Mouse (Mus musculus) G1E-ER4 (cell line): ENCODE results near the gene Tmem235. TPM values are rescaled to one million over a fixed set of nuclear protein-coding genes. Genes with fewer than 3 reads are reported as not detected.

ENCODE experiments used
- GATA1 ChIP-seq: IDR thresholded peaks from one replicate; pipeline ENCODE4 v1.8.0; 2012; ENCODE audit warnings: low read length, inconsistent platforms
- polyA plus RNA-seq: library from polyadenylated mRNA; stranded (reverse); fragments of >175 nt; gene quantifications from 2 replicates; pipeline ENCODE4 v1.2.3, GENCODE M21; 2012

The Tmem235 gene
- polyA plus RNA-seq, 1 experiment = not detected

DNA sequence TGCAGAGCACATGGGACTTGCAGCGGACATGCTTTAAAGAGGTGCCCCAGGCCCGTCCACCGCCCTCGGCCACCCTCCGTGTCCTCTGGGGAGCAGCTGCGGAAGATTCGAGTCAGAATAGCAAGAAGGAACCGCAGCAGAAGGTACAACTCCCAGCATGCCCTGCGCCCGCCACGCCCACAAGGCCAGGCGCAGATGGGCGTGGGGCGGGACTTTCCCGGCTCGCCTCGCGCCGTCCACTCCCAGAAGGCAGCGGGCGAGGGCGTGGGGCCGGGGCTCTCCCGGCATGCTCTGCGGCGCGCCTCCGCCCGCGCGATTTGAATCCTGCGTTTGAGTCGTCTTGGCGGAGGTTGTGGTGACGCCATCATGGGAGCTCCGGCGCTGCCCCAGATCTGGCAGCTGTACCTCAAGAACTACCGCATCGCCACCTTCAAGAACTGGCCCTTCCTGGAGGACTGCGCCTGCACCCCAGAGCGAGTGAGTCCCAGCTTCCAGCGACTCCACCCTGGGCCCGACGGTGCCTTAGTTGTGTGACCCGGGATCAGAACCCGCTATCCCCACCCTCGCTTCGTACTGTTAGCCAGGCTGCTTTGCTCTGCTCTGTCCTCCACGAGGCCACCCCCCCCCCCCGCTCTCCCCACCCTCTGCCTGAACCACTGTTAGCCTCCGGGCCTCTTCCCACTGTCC lies 11.4 kb upstream of the Tmem235 start, which contains the start of gene Birc5:
Birc5 (plus strand) TSS at position 267 of the 687 bp plus-strand sequence.
- TF ChIP-seq GATA1 = no peak

DNA sequence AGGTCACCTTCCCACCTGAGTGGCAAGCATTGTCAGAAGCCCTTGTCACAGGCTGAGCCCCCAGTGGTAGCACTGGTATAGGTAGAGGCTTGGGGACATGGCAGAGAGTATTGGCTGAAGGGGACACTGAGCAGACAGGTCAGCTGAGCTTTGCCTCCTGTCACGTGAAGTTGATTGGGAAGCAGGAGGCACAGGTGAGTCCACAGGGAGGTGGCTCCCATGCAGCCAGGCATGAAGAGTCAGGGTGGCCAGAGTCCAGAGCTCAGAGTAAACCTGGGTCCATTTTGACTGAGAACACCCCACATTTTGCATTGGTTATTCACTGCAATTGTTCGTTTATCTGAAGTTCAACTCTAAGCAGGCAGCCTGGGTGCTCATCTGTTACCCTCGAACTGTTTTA lies 7.7 kb upstream of the Tmem235 start:
- TF ChIP-seq GATA1 = no peak

DNA sequence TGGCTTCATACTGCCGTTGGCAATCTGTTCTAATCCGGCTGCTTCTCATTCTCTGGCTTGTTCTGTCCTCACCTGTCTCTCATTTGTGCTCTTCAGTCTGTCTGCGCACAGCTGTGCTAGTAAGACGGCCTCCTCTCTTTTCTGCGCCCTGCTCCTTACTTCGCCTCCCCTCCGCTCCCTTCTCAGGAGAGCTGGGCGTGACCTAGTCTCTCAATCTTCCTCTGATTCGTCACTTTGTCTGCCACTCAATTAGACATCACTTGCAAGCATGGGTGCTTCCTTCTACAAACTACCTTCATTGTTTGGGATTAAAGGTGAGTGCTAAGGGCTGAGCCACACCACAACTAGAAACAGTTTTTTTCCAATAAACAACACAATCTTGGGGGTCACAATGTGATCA lies 6.3 kb upstream of the Tmem235 start:
- no peak for TF ChIP-seq GATA1

DNA sequence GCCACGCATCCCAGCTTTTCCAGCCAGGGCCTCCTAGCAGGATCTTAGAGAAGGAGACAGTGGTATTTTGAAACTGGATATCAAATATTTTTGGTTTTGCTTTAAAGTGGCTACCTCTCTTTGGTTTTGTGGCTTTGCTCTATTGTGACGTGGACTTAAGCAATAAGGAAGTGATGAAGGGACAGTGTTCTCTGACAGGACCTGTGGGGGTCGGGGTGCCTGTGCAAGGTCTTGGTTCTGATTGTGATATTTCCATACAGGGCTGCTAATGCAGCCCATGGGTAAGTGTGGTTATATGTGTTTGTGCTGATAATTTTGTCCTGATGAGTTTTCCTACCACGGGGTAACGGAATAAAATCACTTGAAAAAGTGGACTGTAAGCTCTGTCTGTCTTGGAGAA lies 5.2 kb upstream of the Tmem235 start:
- TF ChIP-seq GATA1 = no peak

DNA sequence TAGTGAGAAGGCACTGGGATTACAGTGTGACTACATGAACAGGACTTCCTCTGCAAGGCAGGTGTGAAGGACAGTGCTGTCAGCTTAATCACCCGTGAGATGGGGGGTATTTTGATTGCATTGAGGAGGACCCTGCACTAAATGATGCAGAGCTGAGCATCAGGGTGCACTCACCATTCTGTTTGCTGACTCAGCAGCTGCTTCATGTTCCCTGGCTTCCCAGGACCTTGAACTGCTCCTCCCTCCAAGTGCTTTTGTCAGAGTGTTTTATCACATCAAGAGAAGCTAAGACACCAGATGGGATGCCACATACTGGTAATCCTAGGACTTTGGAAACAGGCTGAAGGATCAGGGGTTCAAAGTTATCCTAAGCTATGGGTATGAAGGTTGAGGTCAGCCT lies 4.6 kb upstream of the Tmem235 start:
- no peak for TF ChIP-seq GATA1

DNA sequence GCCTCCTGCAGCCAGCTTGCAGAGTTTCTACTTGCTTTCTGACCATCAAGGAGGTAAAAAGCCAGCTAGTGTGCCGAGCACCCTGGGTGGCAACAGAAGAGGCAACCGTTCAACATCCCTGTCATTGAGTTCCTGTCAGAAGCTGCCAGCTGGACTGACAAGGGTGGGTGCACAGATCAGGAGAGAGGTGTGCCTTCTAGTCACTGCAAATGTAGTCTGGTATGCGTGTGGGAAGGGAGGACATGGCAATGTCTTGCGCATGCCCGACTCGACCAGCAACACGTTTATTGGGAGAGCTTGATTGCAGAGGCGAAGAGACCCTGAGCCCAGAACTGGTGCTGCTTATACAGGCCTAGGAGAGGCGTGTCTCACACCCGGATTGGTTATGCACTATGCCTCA lies 3.1 kb upstream of the Tmem235 start:
- TF ChIP-seq GATA1 = no peak

DNA sequence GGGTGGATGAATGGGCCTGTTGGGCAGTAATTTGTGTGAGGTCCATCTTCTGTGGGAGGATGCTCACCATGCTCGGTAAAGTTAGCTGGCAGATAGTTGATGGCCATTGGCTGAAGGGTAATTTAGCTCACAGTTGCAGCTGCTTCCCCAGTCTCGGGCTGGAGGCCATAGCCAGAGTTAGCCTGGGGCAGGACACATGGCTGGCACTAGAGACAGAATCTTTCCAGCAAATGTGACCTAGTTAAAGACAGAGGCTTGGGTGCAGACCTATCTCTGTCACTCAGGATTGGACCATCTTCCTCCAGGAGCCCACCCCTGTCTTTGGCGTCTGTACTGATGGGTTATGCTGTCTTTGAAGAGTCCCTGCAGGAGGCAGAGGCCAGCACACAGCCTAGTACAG lies 2.2 kb upstream of the Tmem235 start:
- no peak for TF ChIP-seq GATA1

DNA sequence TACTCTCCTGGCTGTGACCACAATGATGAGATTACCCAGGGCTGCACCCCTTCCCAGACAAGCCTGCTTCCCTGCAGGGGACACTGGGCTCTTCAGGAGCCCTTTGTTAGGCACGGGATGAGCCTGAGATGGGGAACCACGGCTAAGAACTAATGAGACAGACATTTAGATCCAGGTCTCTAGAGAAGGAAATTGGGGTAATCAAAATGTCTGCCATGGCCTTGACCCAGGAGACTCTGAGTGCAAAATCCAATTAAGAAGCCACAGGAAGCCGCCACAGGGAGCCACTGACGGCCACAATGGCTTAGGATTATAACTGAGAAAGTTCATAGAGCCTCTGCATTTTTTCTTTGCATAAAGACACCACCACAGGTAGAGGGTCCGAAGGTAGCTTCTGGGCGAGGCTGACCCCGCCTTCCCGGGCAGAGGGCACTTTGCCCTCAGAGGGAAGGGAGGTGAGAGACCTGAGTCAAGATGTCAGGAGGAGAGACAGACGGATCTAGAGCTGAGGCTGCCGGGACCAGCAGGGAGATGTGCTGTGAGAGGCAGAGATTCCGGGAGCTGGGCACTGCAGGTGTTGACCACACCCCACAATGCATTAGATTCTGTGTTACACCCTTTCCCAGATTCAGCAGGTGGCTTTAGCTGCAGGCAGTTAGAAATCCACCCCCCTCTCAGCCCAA lies 2.8 kb downstream of the Tmem235 start:
- TF ChIP-seq GATA1 = no peak

DNA sequence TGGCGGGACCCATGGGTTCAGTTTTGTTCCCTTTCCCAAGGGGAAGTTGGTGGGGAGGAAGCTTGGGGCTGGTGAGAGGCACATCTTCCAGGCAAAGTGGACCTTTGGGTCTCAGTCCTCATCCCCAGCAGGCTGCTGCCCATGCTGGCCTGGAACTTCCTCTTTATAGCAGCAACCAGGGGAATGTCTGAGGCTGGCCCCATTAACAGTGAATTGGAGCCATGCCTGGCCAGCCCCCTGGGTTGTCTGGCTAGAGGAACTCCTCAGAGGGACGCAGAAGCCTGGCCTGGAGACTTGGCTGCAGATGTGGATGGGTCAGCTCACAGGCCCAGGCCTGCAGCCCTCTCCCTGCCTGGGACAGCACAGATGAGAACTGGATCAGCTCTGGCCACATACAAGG lies 4.3 kb downstream of the Tmem235 start:
- TF ChIP-seq GATA1 = no peak

DNA sequence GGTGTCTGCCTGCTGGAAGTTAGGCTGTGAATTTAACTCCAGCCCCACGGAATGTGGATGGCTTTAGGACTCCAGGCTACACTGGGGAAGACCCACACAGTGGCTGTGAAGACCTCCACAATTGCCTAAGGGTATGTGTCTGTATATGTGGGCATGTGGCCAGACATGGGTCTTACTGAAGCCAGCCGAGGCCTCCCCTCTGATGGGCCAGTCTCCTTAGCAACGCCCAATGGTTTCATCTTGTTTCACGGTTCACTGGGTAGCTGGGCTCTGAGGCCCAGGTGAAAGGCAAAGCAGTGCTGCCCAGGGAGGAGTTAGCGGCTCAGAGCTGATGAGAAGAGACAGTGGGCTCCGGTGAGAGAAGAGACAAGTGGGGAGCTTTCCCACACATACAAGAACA lies 5.4 kb downstream of the Tmem235 start:
- TF ChIP-seq GATA1 = no peak

DNA sequence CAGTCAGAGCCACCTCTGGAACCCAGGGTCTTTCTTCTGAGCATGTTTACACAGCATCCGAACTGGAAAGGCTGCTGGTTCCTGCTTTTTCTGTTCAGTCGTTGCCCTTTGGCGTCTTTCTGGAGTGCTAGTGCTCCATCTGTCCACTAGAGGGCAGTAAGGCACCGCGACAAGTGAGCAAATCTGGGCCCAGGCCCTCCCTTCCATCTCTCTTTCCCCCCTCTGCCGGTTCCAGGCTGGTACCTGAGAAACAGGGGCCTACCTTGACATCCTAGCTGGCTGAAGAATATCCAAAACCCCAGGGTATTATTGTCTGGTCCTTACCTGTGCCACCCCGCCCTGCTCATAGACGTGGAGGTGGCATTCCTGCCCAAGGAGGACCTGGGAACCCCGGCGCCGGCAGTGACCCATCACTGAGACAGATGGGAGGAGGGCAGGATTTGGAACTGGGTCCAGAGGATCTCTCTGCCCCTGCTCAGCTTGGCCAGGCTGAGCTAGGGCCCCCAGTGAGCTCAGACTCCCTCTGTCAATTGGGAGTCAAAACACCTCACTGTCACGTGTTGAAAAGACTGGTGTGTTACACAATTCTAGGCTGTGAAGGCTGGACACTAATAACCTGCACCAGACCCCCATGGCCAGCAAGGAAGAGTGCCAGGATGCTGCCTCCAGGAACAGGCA lies 10.3 kb downstream of the Tmem235 start:
- TF ChIP-seq GATA1 = no peak

DNA sequence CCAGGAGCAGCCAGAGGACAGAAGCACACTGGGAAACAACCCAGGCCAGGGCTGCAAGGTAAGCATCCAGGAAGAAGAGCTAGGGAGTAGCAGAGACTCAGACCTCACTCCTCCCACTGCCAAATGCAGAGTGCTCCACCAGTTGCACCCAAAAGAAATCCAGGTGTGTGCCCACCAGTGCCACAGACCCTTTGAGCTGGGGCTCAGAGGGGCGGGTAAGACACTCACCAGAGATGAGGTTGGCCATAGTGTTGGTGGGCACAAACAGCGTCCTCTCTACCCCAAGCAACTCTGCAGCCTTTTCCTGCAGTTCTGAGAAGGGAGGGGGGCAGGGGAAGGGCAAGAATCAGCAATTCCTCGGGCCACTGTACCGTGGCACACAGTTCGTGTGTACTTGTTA lies 10.8 kb downstream of the Tmem235 start:
- TF ChIP-seq GATA1 = no peak

DNA sequence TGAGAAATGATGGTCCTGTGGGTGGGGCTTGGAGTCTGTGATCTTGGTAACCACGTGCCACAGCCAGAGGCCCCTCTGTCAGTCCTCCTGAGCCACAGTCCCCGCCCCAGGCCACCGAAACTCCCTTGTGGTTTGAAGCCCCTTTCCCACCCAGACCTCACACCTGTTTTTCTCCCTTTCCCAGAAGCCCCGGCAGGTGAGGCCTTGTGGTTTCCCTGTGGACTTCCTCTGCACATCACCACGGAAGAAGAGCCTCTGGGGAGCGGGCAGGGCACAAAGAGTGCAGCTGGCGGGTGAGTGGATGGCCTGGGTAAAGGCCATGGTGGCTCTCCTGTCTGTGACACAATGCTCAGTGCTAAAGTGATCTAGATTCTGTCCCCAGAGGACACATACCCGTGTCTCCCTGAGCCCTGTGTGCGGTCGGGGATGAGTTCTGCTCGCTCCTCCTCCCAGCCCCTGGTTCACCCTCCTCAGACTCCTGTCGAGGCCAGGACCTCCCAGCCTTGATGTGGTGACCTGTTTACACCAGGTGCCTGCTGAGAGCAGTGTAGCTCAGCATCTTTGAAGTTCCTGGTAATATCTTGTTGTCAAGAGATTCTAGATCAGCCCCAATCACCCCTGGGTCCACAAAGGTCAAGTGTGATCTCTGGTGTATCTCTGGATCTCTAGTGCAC lies 11.5 kb downstream of the Tmem235 start:
- TF ChIP-seq GATA1 = no peak

DNA sequence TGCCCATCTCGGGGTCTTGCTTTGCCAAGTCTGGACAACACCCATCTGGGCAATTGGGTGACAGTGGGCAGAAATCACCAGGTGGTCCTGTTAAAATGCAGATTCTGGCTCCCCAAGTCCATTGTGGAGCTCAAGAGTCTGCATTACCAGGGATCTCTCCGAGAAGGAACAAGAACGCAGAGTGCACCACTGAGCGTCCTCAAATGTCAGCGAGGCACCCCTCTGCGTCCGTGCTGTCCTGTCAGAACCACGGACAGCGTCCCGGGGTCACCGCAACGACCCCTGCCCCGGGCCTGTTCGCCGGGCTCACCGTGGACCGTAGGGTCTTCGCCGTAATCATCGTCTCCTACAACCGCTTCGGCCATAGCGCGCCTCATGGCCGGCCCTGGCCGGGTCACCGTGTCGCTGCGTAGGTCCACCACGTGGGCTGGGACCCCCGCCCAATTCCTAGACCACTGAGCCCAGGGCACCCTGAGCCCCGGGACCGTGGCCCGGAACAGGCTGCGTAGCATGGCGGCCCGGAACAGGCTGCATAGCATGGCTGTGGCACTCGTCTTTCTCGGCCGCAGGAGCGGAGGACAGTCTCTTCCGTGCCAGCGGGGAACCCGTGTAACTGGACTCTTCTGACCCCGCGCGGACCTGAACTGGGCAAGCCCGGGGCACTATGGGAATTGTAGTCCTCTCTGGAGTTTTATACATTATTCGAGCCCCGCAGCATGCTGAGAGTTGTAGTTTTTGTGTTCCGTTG lies 12.5 kb downstream of the Tmem235 start, which contains the start of gene Tha1:
Tha1 (minus strand) TSS at position 621 of the 748 bp plus-strand sequence.
- TF ChIP-seq GATA1 = no peak

DNA sequence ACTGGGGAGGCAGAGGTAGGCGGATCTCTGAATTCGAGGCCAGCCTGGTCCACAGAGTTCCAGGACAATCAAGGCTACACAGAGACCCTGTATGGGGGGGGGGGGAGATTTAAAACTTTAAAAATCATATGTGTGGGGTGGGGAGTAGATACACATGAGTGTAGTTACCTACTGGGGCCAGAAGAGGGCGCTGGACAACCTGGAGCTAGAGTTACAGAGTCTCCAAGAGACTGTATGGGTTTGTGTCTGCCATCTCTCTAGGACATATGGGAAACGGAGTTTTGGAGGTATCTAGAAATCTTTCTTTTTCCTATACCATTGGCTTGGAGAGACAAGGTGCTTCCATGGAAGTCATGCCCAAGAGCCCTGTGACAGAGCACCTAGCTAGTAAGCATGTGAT lies 13.9 kb downstream of the Tmem235 start:
- no peak for TF ChIP-seq GATA1
